Mouse (Mus musculus) thymus, adult 2 months (tissue): Measurements from ENCODE around the gene Tmem37.

Experiments
- CTCF ChIP-seq: fragments of 200-500 bp; IDR thresholded peaks from 2 replicates; pipeline ENCODE4 v1.5.1; 2012; ENCODE audit warnings: mild to moderate bottlenecking, control low read depth, low read length, moderate library complexity, borderline replicate concordance; ENCODE audit not compliant: control insufficient read depth, poor library complexity, insufficient read depth; ENCODE audit errors: extremely low read depth
- POLR2A ChIP-seq: fragments of 200-500 bp; IDR thresholded peaks from 2 replicates; pipeline ENCODE4 v1.6.1; 2012; ENCODE audit warnings: mild to moderate bottlenecking, low read length, control low read depth, moderate library complexity; ENCODE audit not compliant: control insufficient read depth, poor library complexity, insufficient read depth; ENCODE audit errors: extremely low read depth

- TF ChIP-seq CTCF, result no peak
- no peak for TF ChIP-seq POLR2A
These were observed 9.7 kb downstream of the Tmem37 start for GRCm38 (mm10) chr1:120064036-120064682.
